Mouse (Mus musculus) kidney, adult 2 months (tissue): ENCODE measurements around the gene Rpl6.

Experiments used
- CTCF ChIP-seq: fragments of 200-500 bp; conservative IDR thresholded peaks from 2 replicates; pipeline ENCODE4 v1.5.1; 2011; ENCODE audit warnings: low read depth, mild to moderate bottlenecking, control low read depth, low read length, moderate library complexity, mixed read lengths; ENCODE audit not compliant: insufficient read depth, insufficient read length
- POLR2A ChIP-seq: fragments of 200-500 bp; IDR thresholded peaks from one replicate; pipeline ENCODE4 v1.6.1; 2011; ENCODE audit warnings: low read depth, low read length, control low read depth

GRCm38 (mm10) chr5:121239846-121240245 lies 35.6 kb downstream of the Rpl6 start:
- TF ChIP-seq CTCF (no peak), POLR2A (no peak)
